Mouse (Mus musculus): Measurements from ENCODE around the gene Ipcef1. TPM values are rescaled to one million over a fixed set of nuclear protein-coding genes. Genes with fewer than 3 reads are reported as not detected.

The Ipcef1 gene
- polyA plus RNA-seq, 1 experiment from 2014 or later: 0.83 TPM

- no peaks in the 10 kb centered on the region for H3K4me1 ChIP-seq (replicated peaks; ENCODE audit: control insufficient read depth, insufficient read depth, low read length)
- no peaks in the 10 kb centered on the region for H3K27me3 ChIP-seq (ENCODE audit: control insufficient read depth, insufficient read depth, low read length)
- no peak overlapping the region for H3K27ac ChIP-seq (ENCODE audit: low read depth, low read length)
- no peaks in the 10 kb centered on the region for H3K36me3 ChIP-seq (ENCODE audit: control insufficient read depth, insufficient read depth, low read length)
- no peak overlapping the region for H3K9ac ChIP-seq (ENCODE audit: low read length)
- H3K4me2 ChIP-seq (ENCODE audit: low read depth, low read length, severe bottlenecking): no peak overlapping the region
- DNase-seq (ENCODE audit: low spot score) (no peak), ATAC-seq (replicated peaks; ENCODE audit: low FRiP score) (no peak)
- no peak overlapping the region for H3K4me3 ChIP-seq (ENCODE audit: low read depth, low read length)
- WGBS: 90% methylated on average over 2 of the region's 2 CpGs
- no peaks in the 10 kb centered on the region for H3K9me3 ChIP-seq (ENCODE audit: control insufficient read depth, low read length)
Observed at GRCm38 (mm10) chr10:6878276-6878881, 173.9 kb downstream of the Ipcef1 start.

- no peak overlapping the region for H3K4me3 ChIP-seq (ENCODE audit: low read depth, low read length)
- no peak overlapping the region for H3K27ac ChIP-seq (ENCODE audit: low read depth, low read length)
- H3K9ac ChIP-seq (ENCODE audit: low read length): no peak overlapping the region
- no peaks in the 10 kb centered on the region for H3K27me3 ChIP-seq (ENCODE audit: control insufficient read depth, insufficient read depth, low read length)
- ATAC-seq (replicated peaks; ENCODE audit: low FRiP score) (no peak), DNase-seq (ENCODE audit: low spot score) (no peak)
- no peaks in the 10 kb centered on the region for H3K36me3 ChIP-seq (ENCODE audit: control insufficient read depth, insufficient read depth, low read length)
- peaks cover 3% of the 10 kb centered on the region; the same call in 1 of the 2 replicates for H3K9me3 ChIP-seq (ENCODE audit: control insufficient read depth, low read length)
- 89% methylated on average over 1 of the region's 1 CpGs for WGBS
- H3K4me2 ChIP-seq (ENCODE audit: low read depth, low read length, severe bottlenecking): no peak overlapping the region
- no peaks in the 10 kb centered on the region for H3K4me1 ChIP-seq (replicated peaks; ENCODE audit: control insufficient read depth, insufficient read depth, low read length)
Observed at GRCm38 (mm10) chr10:6873917-6874316, 178.4 kb downstream of the Ipcef1 start.

- no peaks in the 10 kb centered on the region for H3K4me1 ChIP-seq (replicated peaks; ENCODE audit: control insufficient read depth, insufficient read depth, low read length)
- WGBS: 79% methylated on average over 7 of the region's 7 CpGs
- H3K4me3 ChIP-seq (ENCODE audit: low read depth, low read length): no peak overlapping the region
- DNase-seq (ENCODE audit: low spot score) (no peak), ATAC-seq (replicated peaks; ENCODE audit: low FRiP score) (no peak)
- no peaks in the 10 kb centered on the region for H3K27me3 ChIP-seq (ENCODE audit: control insufficient read depth, insufficient read depth, low read length)
- H3K9me3 ChIP-seq (ENCODE audit: control insufficient read depth, low read length): peaks cover 3% of the 10 kb centered on the region; the same call in 1 of the 2 replicates
- H3K9ac ChIP-seq (ENCODE audit: low read length): no peak overlapping the region
- no peak overlapping the region for H3K27ac ChIP-seq (ENCODE audit: low read depth, low read length)
- no peaks in the 10 kb centered on the region for H3K36me3 ChIP-seq (ENCODE audit: control insufficient read depth, insufficient read depth, low read length)
- no peak overlapping the region for H3K4me2 ChIP-seq (ENCODE audit: low read depth, low read length, severe bottlenecking)
Observed at GRCm38 (mm10) chr10:6871418-6872072, 180.7 kb downstream of the Ipcef1 start.

- no peak overlapping the region for H3K27ac ChIP-seq (ENCODE audit: low read depth, low read length)
- 48% methylated on average over 3 of the region's 3 CpGs for WGBS
- no peak for ATAC-seq (replicated peaks; ENCODE audit: low FRiP score)
Observed at GRCm38 (mm10) chr10:6855812-6856211, 196.5 kb downstream of the Ipcef1 start.

GRCm38 (mm10) chr10:6848834-6849233, 203.4 kb downstream of the Ipcef1 start:
- no peak for DNase-seq (ENCODE audit: low spot score)

More at GRCm38 (mm10) chr10:6855812-6856211, 196.5 kb downstream of the Ipcef1 start:
- no peak for DNase-seq (ENCODE audit: low spot score)
- Histone ChIP-seq H3K4me1 (replicated peaks; ENCODE audit: control insufficient read depth, insufficient read depth, low read length) (no peaks in the 10 kb centered on the region), H3K4me3 (ENCODE audit: low read depth, low read length) (no peak overlapping the region), H3K4me2 (ENCODE audit: low read depth, low read length, severe bottlenecking) (no peak overlapping the region), H3K27me3 (ENCODE audit: control insufficient read depth, insufficient read depth, low read length) (no peaks in the 10 kb centered on the region), H3K9me3 (ENCODE audit: control insufficient read depth, low read length) (no peaks in the 10 kb centered on the region), H3K36me3 (ENCODE audit: control insufficient read depth, insufficient read depth, low read length) (no peaks in the 10 kb centered on the region), H3K9ac (ENCODE audit: low read length) (no peak overlapping the region)

GRCm38 (mm10) chr10:6848162-6848754, 204.0 kb downstream of the Ipcef1 start:
- Histone ChIP-seq H3K9me3 (ENCODE audit: control insufficient read depth, low read length) (no peaks in the 10 kb centered on the region), H3K27me3 (ENCODE audit: control insufficient read depth, insufficient read depth, low read length) (no peaks in the 10 kb centered on the region), H3K4me1 (replicated peaks; ENCODE audit: control insufficient read depth, insufficient read depth, low read length) (no peaks in the 10 kb centered on the region; the same call in 1 of the 2 replicates), H3K27ac (ENCODE audit: low read depth, low read length) (no peak overlapping the region), H3K4me2 (ENCODE audit: low read depth, low read length, severe bottlenecking) (no peak overlapping the region), H3K9ac (ENCODE audit: low read length) (no peak overlapping the region), H3K4me3 (ENCODE audit: low read depth, low read length) (no peak overlapping the region), H3K36me3 (ENCODE audit: control insufficient read depth, insufficient read depth, low read length) (no peaks in the 10 kb centered on the region)
- WGBS: 58% methylated on average over 7 of the region's 7 CpGs
- DNase-seq (ENCODE audit: low spot score) (no peak), ATAC-seq (replicated peaks; ENCODE audit: low FRiP score) (0 out of 2 replicates have a peak, but pooled peaks have one; percentile 24)

More at GRCm38 (mm10) chr10:6848834-6849233, 203.4 kb downstream of the Ipcef1 start:
- Histone ChIP-seq H3K4me2 (ENCODE audit: low read depth, low read length, severe bottlenecking) (no peak overlapping the region), H3K9me3 (ENCODE audit: control insufficient read depth, low read length) (no peaks in the 10 kb centered on the region), H3K9ac (ENCODE audit: low read length) (no peak overlapping the region), H3K27ac (ENCODE audit: low read depth, low read length) (no peak overlapping the region), H3K36me3 (ENCODE audit: control insufficient read depth, insufficient read depth, low read length) (no peaks in the 10 kb centered on the region), H3K4me1 (replicated peaks; ENCODE audit: control insufficient read depth, insufficient read depth, low read length) (no peaks in the 10 kb centered on the region; the same call in 1 of the 2 replicates), H3K27me3 (ENCODE audit: control insufficient read depth, insufficient read depth, low read length) (no peaks in the 10 kb centered on the region), H3K4me3 (ENCODE audit: low read depth, low read length) (no peak overlapping the region)
- ATAC-seq (replicated peaks; ENCODE audit: low FRiP score): 0 out of 2 replicates have a peak, but pooled peaks have one; percentile 58
- WGBS: 61% methylated on average over 2 of the region's 2 CpGs

GRCm38 (mm10) chr10:6846283-6846682, 206.0 kb downstream of the Ipcef1 start:
- no peak overlapping the region for H3K4me2 ChIP-seq (ENCODE audit: low read depth, low read length, severe bottlenecking)
- H3K9me3 ChIP-seq (ENCODE audit: control insufficient read depth, low read length): no peaks in the 10 kb centered on the region
- 84% methylated on average over 1 of the region's 1 CpGs for WGBS
- H3K27me3 ChIP-seq (ENCODE audit: control insufficient read depth, insufficient read depth, low read length): no peaks in the 10 kb centered on the region
- no peaks in the 10 kb centered on the region; the same call in 1 of the 2 replicates for H3K4me1 ChIP-seq (replicated peaks; ENCODE audit: control insufficient read depth, insufficient read depth, low read length)
- no peak overlapping the region for H3K27ac ChIP-seq (ENCODE audit: low read depth, low read length)
- DNase-seq (ENCODE audit: low spot score): no peak
- H3K4me3 ChIP-seq (ENCODE audit: low read depth, low read length): no peak overlapping the region
- ATAC-seq (replicated peaks; ENCODE audit: low FRiP score): no peak
- H3K9ac ChIP-seq (ENCODE audit: low read length): no peak overlapping the region
- H3K36me3 ChIP-seq (ENCODE audit: control insufficient read depth, insufficient read depth, low read length): no peaks in the 10 kb centered on the region

GRCm38 (mm10) chr10:6842225-6842624, 210.1 kb downstream of the Ipcef1 start:
- H3K4me3 ChIP-seq (ENCODE audit: low read depth, low read length): no peak overlapping the region
- no peak overlapping the region for H3K9ac ChIP-seq (ENCODE audit: low read length)
- no peak for ATAC-seq (replicated peaks; ENCODE audit: low FRiP score)
- H3K27ac ChIP-seq (ENCODE audit: low read depth, low read length): no peak overlapping the region
- H3K4me1 ChIP-seq (replicated peaks; ENCODE audit: control insufficient read depth, insufficient read depth, low read length): no peaks in the 10 kb centered on the region
- DNase-seq (ENCODE audit: low spot score): no peak
- H3K36me3 ChIP-seq (ENCODE audit: control insufficient read depth, insufficient read depth, low read length): no peaks in the 10 kb centered on the region
- WGBS: 75% methylated on average over 1 of the region's 1 CpGs
- H3K4me2 ChIP-seq (ENCODE audit: low read depth, low read length, severe bottlenecking): no peak overlapping the region
- no peaks in the 10 kb centered on the region for H3K9me3 ChIP-seq (ENCODE audit: control insufficient read depth, low read length)
- no peaks in the 10 kb centered on the region for H3K27me3 ChIP-seq (ENCODE audit: control insufficient read depth, insufficient read depth, low read length)
